Comparison of ENCODE assay signal across 9 mouse cellular contexts in the genomic region with DNA sequence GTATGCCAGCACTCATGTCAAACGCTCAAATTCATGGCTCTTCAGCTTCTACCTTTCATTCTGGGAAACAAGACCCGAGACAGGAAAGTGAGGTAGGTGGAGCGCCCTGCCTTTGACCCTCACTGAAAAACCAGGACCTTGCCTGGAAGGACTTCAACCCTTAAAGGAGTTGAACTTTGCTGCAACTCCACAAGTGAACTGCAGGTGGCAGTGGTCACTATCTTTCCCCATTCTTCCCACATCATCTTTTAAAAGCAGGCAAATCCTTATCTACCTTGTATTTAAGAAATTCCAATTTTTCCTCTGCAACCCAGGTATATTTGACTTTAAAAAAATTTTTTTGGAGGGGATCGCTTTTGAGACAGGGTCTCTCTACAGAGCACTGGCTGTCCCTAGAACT. TPM values are rescaled to one million over a fixed set of nuclear protein-coding genes. Genes with fewer than 3 reads are reported as not detected.
A peak's percentile ranks its signal among the peaks of the same experiment; 100 is the strongest.
DNase-seq lines count a peak whose midpoint lies in the region; ATAC-seq and TF ChIP-seq lines count a peak whose summit lies in the region.
"Had no signal": no experiment of that assay in that cellular context is flagged by ENCODE, and none has a peak within 500 bp of the region (broad histone marks: within the 10 kb centered on the region; RNA-seq: fewer than 3 reads in every experiment).

No protein-coding gene starts in this region.

- no peak overlapping the region for H3K9ac ChIP-seq in intestine, embryonic 14.5 days (ENCODE audit: low read length)
- no peak overlapping the region for H3K9ac ChIP-seq in intestine, embryonic 16.5 days (ENCODE audit: low read depth, low read length)
- H3K9ac ChIP-seq in lung, embryonic 14.5 days, result no peak overlapping the region
- H3K9ac ChIP-seq: neural tube, embryonic 12.5 days had no signal

- H3K4me1 ChIP-seq in intestine, embryonic 14.5 days (replicated peaks; ENCODE audit: control insufficient read depth, insufficient read depth, low read length), result no peaks in the 10 kb centered on the region
- H3K4me1 ChIP-seq in intestine, embryonic 16.5 days (ENCODE audit: control insufficient read depth, insufficient read depth, low read length), result no peaks in the 10 kb centered on the region
- H3K4me1 ChIP-seq in lung, embryonic 14.5 days (ENCODE audit: insufficient read depth), result no peaks in the 10 kb centered on the region
- H3K4me1 ChIP-seq: neural tube, embryonic 12.5 days had no signal

- ATAC-seq in intestine, embryonic 14.5 days (replicated peaks; ENCODE audit: low FRiP score, low TSS enrichment, low read depth), result no peak
- ATAC-seq in intestine, embryonic 16.5 days, result no peak
- ATAC-seq in lung, embryonic 14.5 days (ENCODE audit: insufficient read depth), result 0 out of 2 replicates have a peak, but pooled peaks have one; percentile 24

- peak; percentile 72 for DNase-seq in intestine, embryonic 14.5 days (ENCODE audit: low spot score)
- DNase-seq in CD4-positive, CD25-positive, alpha-beta regulatory T cell, adult 2 months (ENCODE audit: low read depth, low spot score), result peak; percentile 59
- DNase-seq in brain, embryonic 14.5 days (ENCODE audit: low read depth), result peak; percentile 55
- DNase-seq in lung, embryonic 14.5 days, result peak; percentile 70
- no peak for DNase-seq in cerebellum, postnatal 36 days
- DNase-seq in left cerebral cortex, adult 18-20 months (ENCODE audit: low spot score in 2 of 2), result no peak
- DNase-seq in spleen, postnatal 10 days (ENCODE audit: low spot score in 2 of 2), result no peak

- peaks cover 74% of the 10 kb centered on the region for H3K36me3 ChIP-seq in intestine, embryonic 14.5 days (ENCODE audit: control insufficient read depth, insufficient read depth, low read length)
- H3K36me3 ChIP-seq in intestine, embryonic 16.5 days (ENCODE audit: control insufficient read depth, insufficient read depth, low read length), result peaks cover 10% of the 10 kb centered on the region
- peaks cover 87% of the 10 kb centered on the region for H3K36me3 ChIP-seq in lung, embryonic 14.5 days (ENCODE audit: insufficient read depth)

- TF ChIP-seq CTCF in brain, embryonic 14.5 days (IDR thresholded peaks at IDR 0.05; ENCODE audit: borderline replicate concordance, extremely low read depth, insufficient read depth, insufficient read length), result peak; percentile 75; the same call in 1 of the 2 replicates
- peak; percentile 74 for TF ChIP-seq CTCF in lung, embryonic 14.5 days (IDR thresholded peaks at IDR 0.05; ENCODE audit: low read depth)

- H3K27ac ChIP-seq in intestine, embryonic 14.5 days (ENCODE audit: low read depth), result no peak overlapping the region
- H3K27ac ChIP-seq in intestine, embryonic 16.5 days (ENCODE audit: low read length), result no peak overlapping the region
- H3K27ac ChIP-seq in lung, embryonic 14.5 days (ENCODE audit: low read depth), result no peak overlapping the region
- H3K27ac ChIP-seq: neural tube, embryonic 12.5 days had no signal

- 76% methylated on average over 4 of the region's 4 CpGs for WGBS in intestine, embryonic 14.5 days
- 70% methylated on average over 4 of the region's 4 CpGs for WGBS in intestine, embryonic 16.5 days
- 61% methylated on average over 4 of the region's 4 CpGs for WGBS in lung, embryonic 14.5 days

- no peaks in the 10 kb centered on the region for H3K27me3 ChIP-seq in intestine, embryonic 14.5 days (replicated peaks; ENCODE audit: control insufficient read depth, insufficient read depth, low read length)
- H3K27me3 ChIP-seq in intestine, embryonic 16.5 days (replicated peaks; ENCODE audit: control insufficient read depth, insufficient read depth, low read length), result no peaks in the 10 kb centered on the region
- no peaks in the 10 kb centered on the region for H3K27me3 ChIP-seq in lung, embryonic 14.5 days (ENCODE audit: insufficient read depth, low read length)
- H3K27me3 ChIP-seq: neural tube, embryonic 12.5 days had no signal

- no peak overlapping the region for H3K4me3 ChIP-seq in intestine, embryonic 14.5 days (ENCODE audit: low read depth, low read length)
- no peak overlapping the region for H3K4me3 ChIP-seq in intestine, embryonic 16.5 days (ENCODE audit: low read length)
- H3K4me3 ChIP-seq in lung, embryonic 14.5 days (ENCODE audit: low read depth, low read length), result no peak overlapping the region
- H3K4me3 ChIP-seq: neural tube, embryonic 12.5 days had no signal

- TF ChIP-seq POLR2A in brain, embryonic 14.5 days (IDR thresholded peaks at IDR 0.05; ENCODE audit: borderline replicate concordance, extremely low read depth, insufficient read depth, insufficient read length, poor library complexity, severe bottlenecking), result no peak

- no peak overlapping the region for H3K4me2 ChIP-seq in intestine, embryonic 14.5 days (ENCODE audit: low read length)
- H3K4me2 ChIP-seq in intestine, embryonic 16.5 days (ENCODE audit: low read depth, low read length), result no peak overlapping the region
- no peak overlapping the region for H3K4me2 ChIP-seq in lung, embryonic 14.5 days
- H3K4me2 ChIP-seq: neural tube, embryonic 12.5 days had no signal

- H3K9me3 ChIP-seq in intestine, embryonic 14.5 days (ENCODE audit: control insufficient read depth, low read length), result no peaks in the 10 kb centered on the region
- H3K9me3 ChIP-seq in intestine, embryonic 16.5 days (ENCODE audit: control insufficient read depth, low read length), result no peaks in the 10 kb centered on the region
- no peaks in the 10 kb centered on the region for H3K9me3 ChIP-seq in lung, embryonic 14.5 days (ENCODE audit: low read depth, low read length)
- H3K9me3 ChIP-seq: neural tube, embryonic 12.5 days had no signal

RNA-seq across cellular contexts. Expression of gene Nqo1, which starts 8.4 kb away (rescaled TPM):
- polyA plus RNA-seq in intestine, embryonic 14.5 days (2014; fragmentation: Nextera tagmentation; extraction: Ambion mirVana), result 8.9 and 10.6 TPM in 2 replicates
- polyA plus RNA-seq in intestine, embryonic 16.5 days (2015; fragmentation: Nextera tagmentation; extraction: Ambion mirVana), result 17.1 and 17.5 TPM in 2 replicates
- polyA plus RNA-seq in brain, embryonic 14.5 days (2012; rRNA removed), result 1.8 and 2.8 TPM in 2 replicates
- 10.9 TPM in 2 replicates for polyA plus RNA-seq in lung, embryonic 14.5 days (2014; fragmentation: Nextera tagmentation; extraction: Ambion mirVana)
- total RNA-seq in left cerebral cortex, adult 18-20 months (2021), result 1 to 10 TPM; 5.3 to 5.6 TPM

RNA-seq across cellular contexts. Expression of gene Nob1, which starts 13.5 kb away (rescaled TPM):
- 66.2 and 82.6 TPM in 2 replicates for polyA plus RNA-seq in intestine, embryonic 14.5 days (2014; fragmentation: Nextera tagmentation; extraction: Ambion mirVana)
- 68.2 and 73.5 TPM in 2 replicates for polyA plus RNA-seq in intestine, embryonic 16.5 days (2015; fragmentation: Nextera tagmentation; extraction: Ambion mirVana)
- 77.5 and 92.8 TPM in 2 replicates for polyA plus RNA-seq in brain, embryonic 14.5 days (2012; rRNA removed)
- 73.9 and 82.0 TPM in 2 replicates for polyA plus RNA-seq in lung, embryonic 14.5 days (2014; fragmentation: Nextera tagmentation; extraction: Ambion mirVana)
- total RNA-seq in left cerebral cortex, adult 18-20 months (2021), result 10 to 100 TPM; 36.3 to 40.2 TPM

RNA-seq across cellular contexts. Expression of gene Wwp2, which starts 24.8 kb away (rescaled TPM):
- polyA plus RNA-seq in intestine, embryonic 14.5 days (2014; fragmentation: Nextera tagmentation; extraction: Ambion mirVana), result 40.4 and 43.6 TPM in 2 replicates
- 41.6 and 42.0 TPM in 2 replicates for polyA plus RNA-seq in intestine, embryonic 16.5 days (2015; fragmentation: Nextera tagmentation; extraction: Ambion mirVana)
- 34.8 and 42.5 TPM in 2 replicates for polyA plus RNA-seq in brain, embryonic 14.5 days (2012; rRNA removed)
- 47.7 and 48.2 TPM in 2 replicates for polyA plus RNA-seq in lung, embryonic 14.5 days (2014; fragmentation: Nextera tagmentation; extraction: Ambion mirVana)
- 10 to 100 TPM; 37.2 to 43.0 TPM for total RNA-seq in left cerebral cortex, adult 18-20 months (2021)

Comparison
In these comparisons a context has a peak if more than half of its experiments do, and no peak if none do; other contexts are left out.
1. DNase-seq: peak in intestine, embryonic 14.5 days (single experiment), CD4-positive, CD25-positive, alpha-beta regulatory T cell, adult 2 months (single experiment), brain, embryonic 14.5 days (single experiment) and lung, embryonic 14.5 days (single experiment); none in cerebellum, postnatal 36 days (0 of 2), left cerebral cortex, adult 18-20 months (0 of 2) and spleen, postnatal 10 days (0 of 2).